Mouse (Mus musculus): ENCODE data around the gene Pon3. TPM values are rescaled to one million over a fixed set of nuclear protein-coding genes. Genes with fewer than 3 reads are reported as not detected.

Gene Pon3
- polyA plus RNA-seq, 1 experiment: 39.8 TPM

DNA sequence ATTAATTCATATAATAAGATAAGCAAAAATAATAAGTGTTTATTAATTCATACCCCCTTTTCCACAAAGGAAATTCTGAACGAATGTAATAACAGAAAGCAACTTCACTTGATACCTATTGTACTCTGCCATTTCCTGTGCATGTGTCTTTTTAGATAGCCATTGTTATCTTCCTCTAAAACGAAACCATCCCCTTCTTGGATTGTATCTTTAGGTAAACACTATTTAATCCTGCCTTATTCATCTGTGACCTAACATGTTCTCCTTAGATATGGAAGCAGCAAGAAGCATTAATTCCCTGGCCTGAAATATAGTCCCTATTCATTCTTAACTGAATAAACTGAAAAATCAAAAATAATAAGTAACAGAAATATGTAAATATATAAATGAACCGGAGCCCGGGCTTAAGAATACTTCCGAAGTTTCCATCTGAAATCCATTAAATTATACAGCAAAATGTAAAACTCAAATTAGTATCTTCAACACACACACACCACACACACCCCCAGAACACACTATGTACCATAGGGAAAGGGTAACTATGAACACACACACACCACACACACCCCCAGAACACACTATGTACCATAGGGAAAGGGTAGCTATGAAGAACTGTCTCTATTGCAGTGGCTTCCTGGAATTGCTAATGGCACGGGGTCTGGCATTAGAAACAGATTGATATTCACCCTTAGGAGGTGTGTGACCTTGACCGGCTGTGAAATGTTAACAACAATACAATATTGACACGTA, 7.3 kb upstream of the Pon3 start:
- TF ChIP-seq CTCF (IDR thresholded peaks at IDR 0.05; ENCODE audit: insufficient read depth, low read length) (no peak), POLR2A (IDR thresholded peaks at IDR 0.05; ENCODE audit: borderline replicate concordance, extremely low read depth, low read depth, low read length) (no peak)
- Histone ChIP-seq H3K4me1 (ENCODE audit: control insufficient read depth, insufficient read depth, low read length) (no peaks in the 10 kb centered on the region; the same call in 1 of the 2 replicates), H3K4me3 (replicated peaks; ENCODE audit: extremely low read depth, low read depth, low read length) (no peak overlapping the region)
- no peak for DNase-seq
- 59% methylated on average over 8 of the region's 8 CpGs for WGBS

DNA sequence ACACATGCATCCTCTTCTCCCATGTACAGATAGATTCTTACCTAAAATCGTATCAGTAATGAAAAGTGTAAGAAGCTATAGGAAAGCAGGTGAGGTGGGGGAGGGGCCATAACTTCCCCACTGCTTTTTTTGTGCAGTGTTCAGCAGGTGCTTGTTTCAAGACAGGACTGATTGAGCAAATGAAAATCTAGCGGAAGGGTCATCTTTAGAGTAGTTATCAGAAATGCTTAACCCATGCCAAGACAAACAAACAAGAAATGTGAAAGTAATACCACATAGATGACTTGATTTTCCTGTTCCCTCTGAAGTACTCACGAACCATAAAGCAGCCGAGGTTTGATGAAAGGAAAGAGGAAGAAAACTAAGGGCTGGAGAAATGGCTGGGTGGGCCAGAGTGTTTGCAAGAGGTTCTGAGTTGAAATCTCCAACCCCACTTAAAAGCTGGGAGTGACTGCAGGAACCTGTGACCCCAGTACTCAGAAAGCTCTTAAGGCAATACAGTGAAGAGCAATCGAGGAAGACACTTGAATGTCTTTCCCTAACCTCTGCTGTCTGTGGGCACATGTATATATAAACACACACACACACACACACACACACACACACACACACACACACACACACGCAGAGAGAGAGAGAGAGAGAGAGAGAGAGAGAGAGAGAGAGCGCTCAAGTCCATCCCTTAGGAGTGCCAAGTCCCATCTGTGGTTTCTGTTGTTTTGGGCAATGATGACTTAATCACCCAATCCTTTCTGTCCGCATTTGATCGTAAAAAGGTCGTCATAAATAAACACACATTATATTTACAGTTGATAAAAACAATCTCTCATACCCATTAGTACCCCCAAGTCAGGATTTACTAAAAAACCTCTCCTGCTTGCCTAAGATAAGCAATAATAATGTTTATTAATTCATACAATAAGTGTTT, 6.5 kb upstream of the Pon3 start:
- no peak overlapping the region for H3K4me3 ChIP-seq (replicated peaks; ENCODE audit: extremely low read depth, low read depth, low read length)
- no peaks in the 10 kb centered on the region; the same call in 1 of the 2 replicates for H3K4me1 ChIP-seq (ENCODE audit: control insufficient read depth, insufficient read depth, low read length)
- WGBS: 38% methylated on average over 9 of the region's 10 CpGs
- DNase-seq: no peak
- no peak for TF ChIP-seq POLR2A (IDR thresholded peaks at IDR 0.05; ENCODE audit: borderline replicate concordance, extremely low read depth, low read depth, low read length)
- no peak for TF ChIP-seq CTCF (IDR thresholded peaks at IDR 0.05; ENCODE audit: insufficient read depth, low read length)

DNA sequence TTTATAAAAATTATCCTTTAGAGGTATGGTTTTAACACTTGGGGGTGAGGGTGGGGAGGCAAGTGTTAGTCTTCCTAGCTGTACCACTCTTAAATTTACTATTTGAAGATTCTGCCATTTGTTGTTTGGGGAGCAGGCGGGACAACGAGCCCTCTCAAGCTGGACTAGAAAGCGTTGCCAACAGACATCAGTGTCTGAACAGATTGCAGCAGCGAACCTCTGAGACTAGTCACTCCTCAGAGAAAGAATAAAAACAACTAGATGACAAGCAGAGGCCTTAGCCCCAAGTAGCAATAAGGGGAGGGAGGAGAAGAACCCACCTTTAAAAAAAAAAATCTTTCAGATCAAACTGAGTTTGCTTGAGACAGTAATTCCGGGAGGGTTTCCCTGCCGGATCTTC, 795 bp downstream of the Pon3 start:
- no peak for DNase-seq
- peak overlapping the region; percentile 54 for H3K4me3 ChIP-seq (replicated peaks; ENCODE audit: extremely low read depth, low read depth, low read length)
- TF ChIP-seq CTCF (IDR thresholded peaks at IDR 0.05; ENCODE audit: insufficient read depth, low read length) (no peak), POLR2A (IDR thresholded peaks at IDR 0.05; ENCODE audit: borderline replicate concordance, extremely low read depth, low read depth, low read length) (no peak)
- peaks cover 1% of the 10 kb centered on the region; the same call in 1 of the 2 replicates for H3K4me1 ChIP-seq (ENCODE audit: control insufficient read depth, insufficient read depth, low read length)
- WGBS: 9% methylated on average over 6 of the region's 6 CpGs

DNA sequence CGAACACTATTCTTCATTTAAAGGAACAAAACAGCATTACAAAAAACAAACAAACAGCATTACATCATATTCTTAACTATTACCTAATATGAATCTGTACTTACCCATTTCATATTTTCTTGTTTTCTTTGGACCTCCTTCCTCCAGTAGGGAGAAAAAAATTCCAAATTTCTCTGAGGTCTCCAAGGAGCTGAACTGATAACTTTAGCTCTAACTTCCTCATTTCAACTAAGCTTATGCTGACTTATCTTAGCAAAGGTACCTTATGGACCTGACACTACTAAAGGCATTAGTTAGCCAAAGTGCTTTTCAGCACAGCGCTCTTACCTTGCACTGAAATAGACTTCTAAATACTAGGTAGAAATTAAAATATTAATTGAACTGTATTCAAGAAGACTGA, 1.2 kb downstream of the Pon3 start:
- WGBS: 81% methylated on average over 2 of the region's 2 CpGs
- no peak for DNase-seq
- peak overlapping the region; percentile 40 for H3K4me3 ChIP-seq (replicated peaks; ENCODE audit: extremely low read depth, low read depth, low read length)

DNA sequence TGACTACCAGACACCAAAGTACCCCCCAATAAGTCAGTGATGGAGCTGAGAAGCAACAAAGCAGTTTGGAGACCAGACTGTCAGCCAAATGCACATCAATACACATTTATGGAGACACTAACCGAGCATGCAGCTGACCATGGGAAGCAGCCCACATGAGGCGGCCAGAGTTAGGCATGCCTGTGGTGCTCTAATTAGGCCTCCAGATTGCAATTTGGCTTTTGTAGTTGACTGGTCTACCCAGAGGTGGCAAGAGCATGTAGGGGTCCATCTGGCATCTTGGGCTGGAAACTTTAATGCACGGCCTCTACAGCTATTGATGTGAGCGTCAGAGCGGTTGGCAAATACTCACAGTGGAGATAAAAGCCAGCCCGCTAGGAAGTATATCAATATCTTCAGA, 10.2 kb downstream of the Pon3 start:
- WGBS: 93% methylated on average over 6 of the region's 6 CpGs

More for the DNA sequence above, 1.2 kb downstream of the Pon3 start:
- H3K4me1 ChIP-seq (ENCODE audit: control insufficient read depth, insufficient read depth, low read length): peaks cover 3% of the 10 kb centered on the region; the same call in 1 of the 2 replicates
- TF ChIP-seq CTCF (IDR thresholded peaks at IDR 0.05; ENCODE audit: insufficient read depth, low read length) (no peak), POLR2A (IDR thresholded peaks at IDR 0.05; ENCODE audit: borderline replicate concordance, extremely low read depth, low read depth, low read length) (no peak)

DNA sequence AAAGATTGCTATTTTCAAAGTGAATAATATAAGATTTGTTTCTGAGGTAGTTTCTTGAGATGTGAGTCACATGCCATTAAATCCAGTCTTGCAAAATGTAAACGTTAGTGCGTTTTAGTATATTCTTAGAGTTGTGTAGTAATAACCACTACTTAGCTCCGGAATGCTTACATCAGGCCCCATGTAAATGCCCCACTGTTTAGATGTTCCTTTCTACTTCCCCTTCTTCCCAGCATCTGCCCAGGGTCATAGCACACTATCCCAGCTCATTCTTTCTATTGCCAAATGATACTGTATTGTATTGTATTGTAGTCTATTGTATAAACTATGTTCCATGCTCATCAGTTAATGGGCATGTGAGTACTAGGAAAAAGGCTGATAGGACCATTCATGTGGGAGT, 17.3 kb downstream of the Pon3 start:
- 73% methylated on average over 3 of the region's 3 CpGs for WGBS
- TF ChIP-seq CTCF (IDR thresholded peaks at IDR 0.05; ENCODE audit: insufficient read depth, low read length) (no peak), POLR2A (IDR thresholded peaks at IDR 0.05; ENCODE audit: borderline replicate concordance, extremely low read depth, low read depth, low read length) (no peak)
- Histone ChIP-seq H3K4me1 (ENCODE audit: control insufficient read depth, insufficient read depth, low read length) (no peaks in the 10 kb centered on the region), H3K4me3 (replicated peaks; ENCODE audit: extremely low read depth, low read depth, low read length) (no peak overlapping the region)
- DNase-seq: no peak

More for the DNA sequence above, 10.2 kb downstream of the Pon3 start:
- Histone ChIP-seq H3K4me1 (ENCODE audit: control insufficient read depth, insufficient read depth, low read length) (peaks cover 3% of the 10 kb centered on the region; the same call in 1 of the 2 replicates), H3K4me3 (replicated peaks; ENCODE audit: extremely low read depth, low read depth, low read length) (no peak overlapping the region)
- no peak for TF ChIP-seq CTCF (IDR thresholded peaks at IDR 0.05; ENCODE audit: insufficient read depth, low read length)
- TF ChIP-seq POLR2A (IDR thresholded peaks at IDR 0.05; ENCODE audit: borderline replicate concordance, extremely low read depth, low read depth, low read length): no peak
- no peak for DNase-seq

DNA sequence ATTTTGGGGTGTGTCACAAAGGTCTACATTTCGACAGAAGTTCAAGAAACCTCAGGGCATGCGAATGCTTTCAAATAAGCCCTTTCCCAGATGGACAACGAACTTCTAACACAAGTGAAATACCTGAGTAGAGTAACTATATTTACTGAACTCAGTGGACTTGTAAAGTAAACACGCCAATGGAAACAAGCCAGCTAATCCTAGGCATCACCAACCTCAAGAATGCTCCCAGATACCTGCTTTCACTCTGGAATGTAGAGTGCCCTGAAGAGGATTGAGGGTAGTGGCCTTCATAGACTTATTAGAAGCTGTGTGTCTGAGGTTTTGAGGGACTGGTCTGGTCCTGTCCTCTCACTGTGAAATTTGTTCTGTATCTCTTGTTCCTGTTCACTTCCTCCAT, 18.6 kb downstream of the Pon3 start:
- 79% methylated on average over 4 of the region's 4 CpGs for WGBS
- no peak for DNase-seq
- Histone ChIP-seq H3K4me3 (replicated peaks; ENCODE audit: extremely low read depth, low read depth, low read length) (no peak overlapping the region), H3K4me1 (ENCODE audit: control insufficient read depth, insufficient read depth, low read length) (no peaks in the 10 kb centered on the region)
- TF ChIP-seq CTCF (IDR thresholded peaks at IDR 0.05; ENCODE audit: insufficient read depth, low read length) (no peak), POLR2A (IDR thresholded peaks at IDR 0.05; ENCODE audit: borderline replicate concordance, extremely low read depth, low read depth, low read length) (no peak)

DNA sequence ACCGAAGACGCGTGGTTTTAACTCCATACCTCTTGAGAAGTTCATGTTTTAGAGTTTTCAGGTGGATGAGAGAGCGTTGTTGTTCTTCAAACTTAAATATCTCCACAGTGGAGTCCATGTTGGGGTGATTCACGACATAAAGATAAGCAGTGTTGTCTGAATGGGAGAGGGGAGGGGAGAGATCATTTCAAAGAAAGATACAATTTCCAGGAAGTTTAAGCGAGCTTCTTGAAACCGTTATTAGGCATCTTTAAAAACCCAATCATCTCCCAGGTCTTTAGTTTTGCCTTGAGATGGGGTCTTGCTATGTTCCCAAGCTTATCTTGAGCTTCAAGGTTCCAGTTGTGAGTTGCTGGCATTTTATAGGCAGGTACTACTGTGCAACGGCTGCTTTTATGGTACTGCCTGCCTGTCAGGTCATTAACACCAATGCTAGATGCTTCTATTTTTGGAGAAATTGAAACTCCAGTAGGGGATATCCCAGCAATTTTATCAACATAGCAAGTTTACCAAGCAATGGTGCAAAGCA, 19.2 kb downstream of the Pon3 start:
- Histone ChIP-seq H3K4me1 (ENCODE audit: control insufficient read depth, insufficient read depth, low read length) (no peaks in the 10 kb centered on the region), H3K4me3 (replicated peaks; ENCODE audit: extremely low read depth, low read depth, low read length) (no peak overlapping the region)
- WGBS: 82% methylated on average over 8 of the region's 8 CpGs
- TF ChIP-seq POLR2A (IDR thresholded peaks at IDR 0.05; ENCODE audit: borderline replicate concordance, extremely low read depth, low read depth, low read length): no peak
- TF ChIP-seq CTCF (IDR thresholded peaks at IDR 0.05; ENCODE audit: insufficient read depth, low read length): no peak
- no peak for DNase-seq

DNA sequence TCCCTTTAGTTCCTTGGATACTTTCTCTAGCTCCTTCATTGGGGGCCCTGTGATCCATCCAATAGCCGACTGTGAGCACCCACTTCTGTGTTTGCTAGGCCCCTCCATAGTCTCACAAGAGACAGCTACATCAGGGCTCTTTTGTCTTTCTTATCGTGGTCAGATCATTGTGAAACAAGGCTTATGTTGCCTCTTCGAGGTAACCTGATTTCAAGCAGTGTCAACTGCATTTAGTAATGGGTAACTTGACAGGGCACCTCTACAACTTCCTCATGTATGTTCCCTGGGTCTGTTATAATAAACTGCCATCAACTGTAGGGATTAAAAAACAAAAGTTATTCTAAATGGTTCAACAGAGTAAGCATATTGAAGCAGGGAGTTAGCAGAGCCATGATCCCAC, 21.5 kb downstream of the Pon3 start:
- Histone ChIP-seq H3K4me3 (replicated peaks; ENCODE audit: extremely low read depth, low read depth, low read length) (no peak overlapping the region), H3K4me1 (ENCODE audit: control insufficient read depth, insufficient read depth, low read length) (no peaks in the 10 kb centered on the region)
- no peak for DNase-seq
- TF ChIP-seq POLR2A (IDR thresholded peaks at IDR 0.05; ENCODE audit: borderline replicate concordance, extremely low read depth, low read depth, low read length) (no peak), CTCF (IDR thresholded peaks at IDR 0.05; ENCODE audit: insufficient read depth, low read length) (no peak)
- WGBS: 61% methylated on average over 3 of the region's 3 CpGs

Measured in lung, adult 2 months (tissue).